Mouse (Mus musculus) liver, embryonic 16.5 days (tissue): ENCODE data around the gene Gse1. TPM values are rescaled to one million over a fixed set of nuclear protein-coding genes. Genes with fewer than 3 reads are reported as not detected.

ENCODE experiments used
- ATAC-seq: fragments of 200-750 bp; cut with Nextera tagmentation; 2 replicates; pipeline ENCODE4 v1.8.0; 2017; ENCODE audit warnings: low read depth, mild to moderate bottlenecking, moderate number of reproducible peaks, moderate library complexity
- H3K27ac ChIP-seq: fragments of 300-500 bp; sonication (generic); 2 replicates; pipeline ENCODE4 v1.5.1; 2014; ENCODE audit warnings: mild to moderate bottlenecking, low read length
- H3K27me3 ChIP-seq: fragments of 300-500 bp; sonication (generic); 2 replicates; pipeline ENCODE4 v1.6.1; 2014; ENCODE audit warnings: low read depth, low read length, mixed read lengths; ENCODE audit not compliant: control insufficient read depth, insufficient read depth
- H3K36me3 ChIP-seq: fragments of 300-500 bp; sonication (generic); 2 replicates; pipeline ENCODE4 v1.6.1; 2014; ENCODE audit warnings: mild to moderate bottlenecking; ENCODE audit not compliant: control insufficient read depth, insufficient read depth
- H3K4me1 ChIP-seq: fragments of 300-500 bp; sonication (generic); 2 replicates; pipeline ENCODE4 v1.6.1; 2014; ENCODE audit warnings: low read depth, low read length, mixed read lengths; ENCODE audit not compliant: control insufficient read depth
- H3K4me2 ChIP-seq: fragments of 300-500 bp; sonication (generic); 2 replicates; pipeline ENCODE4 v1.6.1; 2014; ENCODE audit warnings: low read depth, low read length, mixed read lengths
- H3K4me3 ChIP-seq: fragments of 300-500 bp; sonication (generic); 2 replicates; pipeline ENCODE4 v1.5.1; 2014; ENCODE audit warnings: low read depth, mild to moderate bottlenecking, low read length
- H3K9ac ChIP-seq: fragments of 300-500 bp; sonication (generic); 2 replicates; pipeline ENCODE4 v1.6.1; 2014; ENCODE audit warnings: low read depth, low read length
- H3K9me3 ChIP-seq: fragments of 300-500 bp; sonication (generic); replicated peaks from 2 replicates; pipeline ENCODE4 v1.6.1; 2016; ENCODE audit warnings: low read length; ENCODE audit not compliant: control insufficient read depth
- WGBS: fragments of 180-500 bp; shearing (Covaris S2); extraction: QIAGEN DNeasy Blood & Tissue Kit; methylation state at CpG from one replicate; pipeline ENCODE4 v1.1.7; 2014; ENCODE audit not compliant: insufficient replicate concordance; 5-methylcytosine and 5-hydroxymethylcytosine counted together
- polyA plus RNA-seq: library from polyadenylated mRNA; unstranded; fragments of >200 nt; fragmentation: Nextera tagmentation; extraction: Ambion mirVana; gene quantifications from 2 replicates; pipeline ENCODE4 v1.2.1, GENCODE M21; 2015

Gse1 gene
- polyA plus RNA-seq, 1 experiment from 2014 or later: 9.5 TPM

GRCm38 (mm10) chr8:120270449-120270848 is 42.2 kb downstream of the Gse1 start:
- H3K4me2 ChIP-seq: no peak overlapping the region
- H3K27me3 ChIP-seq: no peaks in the 10 kb centered on the region
- no peak for ATAC-seq
- H3K36me3 ChIP-seq: no peaks in the 10 kb centered on the region
- H3K9ac ChIP-seq: no peak overlapping the region
- no peak overlapping the region for H3K4me3 ChIP-seq
- no peaks in the 10 kb centered on the region; the same call in 1 of the 2 replicates for H3K4me1 ChIP-seq
- 66% methylated on average over 13 of the region's 13 CpGs for WGBS
- no peak overlapping the region for H3K27ac ChIP-seq
- no peaks in the 10 kb centered on the region for H3K9me3 ChIP-seq

GRCm38 (mm10) chr8:120273430-120273829 is 45.2 kb downstream of the Gse1 start:
- no peak overlapping the region for H3K27ac ChIP-seq
- no peaks in the 10 kb centered on the region for H3K9me3 ChIP-seq
- H3K9ac ChIP-seq: no peak overlapping the region
- H3K4me2 ChIP-seq: no peak overlapping the region
- WGBS: 72% methylated on average over 4 of the region's 4 CpGs
- no peak overlapping the region for H3K4me3 ChIP-seq
- no peaks in the 10 kb centered on the region for H3K36me3 ChIP-seq
- peaks cover 10% of the 10 kb centered on the region for H3K27me3 ChIP-seq
- ATAC-seq: no peak
- H3K4me1 ChIP-seq: peaks cover 21% of the 10 kb centered on the region

- under 1% methylated on average over 47 of the region's 49 CpGs for WGBS
- Histone ChIP-seq H3K4me1 (peaks cover 21% of the 10 kb centered on the region), H3K27ac (peak overlapping the region; percentile 24; the same call in 1 of the 2 replicates), H3K9me3 (no peaks in the 10 kb centered on the region), H3K36me3 (no peaks in the 10 kb centered on the region), H3K4me3 (peak overlapping the region; percentile 51), H3K27me3 (peaks cover 10% of the 10 kb centered on the region), H3K4me2 (peak overlapping the region; percentile 78), H3K9ac (peak overlapping the region; percentile 50)
- ATAC-seq: peak; percentile 88
Measured at GRCm38 (mm10) chr8:120276051-120276890, 48.0 kb downstream of the Gse1 start.

- Histone ChIP-seq H3K9ac (peak overlapping the region; percentile 50), H3K27me3 (peaks cover 10% of the 10 kb centered on the region)
Measured at GRCm38 (mm10) chr8:120276891-120277426, 48.7 kb downstream of the Gse1 start.

GRCm38 (mm10) chr8:120278009-120278408 is 49.8 kb downstream of the Gse1 start:
- Histone ChIP-seq H3K4me2 (no peak overlapping the region), H3K9ac (no peak overlapping the region), H3K27me3 (peaks cover 10% of the 10 kb centered on the region)

More at GRCm38 (mm10) chr8:120276891-120277426, 48.7 kb downstream of the Gse1 start:
- 0 out of 2 replicates have a peak, but pooled peaks have one; percentile 5 for ATAC-seq
- Histone ChIP-seq H3K4me3 (peak overlapping the region; percentile 51), H3K4me1 (peaks cover 21% of the 10 kb centered on the region), H3K4me2 (peak overlapping the region; percentile 78), H3K27ac (peak overlapping the region; percentile 24; the same call in 1 of the 2 replicates), H3K36me3 (no peaks in the 10 kb centered on the region), H3K9me3 (no peaks in the 10 kb centered on the region)
- WGBS: 7% methylated on average over 16 of the region's 16 CpGs

GRCm38 (mm10) chr8:120279418-120279817 is 51.2 kb downstream of the Gse1 start:
- Histone ChIP-seq H3K4me3 (no peak overlapping the region), H3K36me3 (no peaks in the 10 kb centered on the region), H3K27ac (no peak overlapping the region), H3K27me3 (peaks cover 10% of the 10 kb centered on the region), H3K4me1 (peaks cover 21% of the 10 kb centered on the region), H3K9ac (no peak overlapping the region), H3K4me2 (no peak overlapping the region), H3K9me3 (no peaks in the 10 kb centered on the region)
- WGBS: 77% methylated on average over 7 of the region's 8 CpGs
- no peak for ATAC-seq

More at GRCm38 (mm10) chr8:120278009-120278408, 49.8 kb downstream of the Gse1 start:
- Histone ChIP-seq H3K9me3 (no peaks in the 10 kb centered on the region), H3K4me1 (peaks cover 21% of the 10 kb centered on the region), H3K36me3 (no peaks in the 10 kb centered on the region), H3K27ac (no peak overlapping the region), H3K4me3 (no peak overlapping the region)
- 74% methylated on average over 14 of the region's 14 CpGs for WGBS
- ATAC-seq: no peak

GRCm38 (mm10) chr8:120281487-120281886 is 53.2 kb downstream of the Gse1 start:
- Histone ChIP-seq H3K4me1 (peaks cover 27% of the 10 kb centered on the region), H3K36me3 (no peaks in the 10 kb centered on the region), H3K9ac (no peak overlapping the region), H3K27me3 (peaks cover 3% of the 10 kb centered on the region; the same call in 1 of the 2 replicates), H3K4me2 (no peak overlapping the region), H3K4me3 (no peak overlapping the region), H3K27ac (no peak overlapping the region), H3K9me3 (no peaks in the 10 kb centered on the region)
- 17% methylated on average over 4 of the region's 4 CpGs for WGBS
- no peak for ATAC-seq

- no peak overlapping the region for H3K9ac ChIP-seq
- H3K9me3 ChIP-seq: no peaks in the 10 kb centered on the region
- no peak overlapping the region for H3K4me2 ChIP-seq
- H3K27ac ChIP-seq: no peak overlapping the region; the same call in 1 of the 2 replicates
- ATAC-seq: no peak
- WGBS: 85% methylated on average over 5 of the region's 5 CpGs
- H3K27me3 ChIP-seq: peaks cover 3% of the 10 kb centered on the region; the same call in 1 of the 2 replicates
- peaks cover 17% of the 10 kb centered on the region for H3K4me1 ChIP-seq
- no peaks in the 10 kb centered on the region for H3K36me3 ChIP-seq
- H3K4me3 ChIP-seq: no peak overlapping the region
Measured at GRCm38 (mm10) chr8:120282465-120282864, 54.2 kb downstream of the Gse1 start.

- Histone ChIP-seq H3K4me1 (peaks cover 28% of the 10 kb centered on the region), H3K4me2 (no peak overlapping the region), H3K27ac (no peak overlapping the region), H3K4me3 (no peak overlapping the region), H3K9ac (no peak overlapping the region), H3K36me3 (no peaks in the 10 kb centered on the region), H3K27me3 (no peaks in the 10 kb centered on the region; the same call in 1 of the 2 replicates), H3K9me3 (no peaks in the 10 kb centered on the region)
- WGBS: 59% methylated on average over 9 of the region's 9 CpGs
- ATAC-seq: no peak
Measured at GRCm38 (mm10) chr8:120284265-120284664, 56.0 kb downstream of the Gse1 start.
